Mouse (Mus musculus) monocyte, adult 5-6 weeks (primary cell): Measurements from ENCODE around the gene Tmprss13. TPM values are rescaled to one million over a fixed set of nuclear protein-coding genes. Genes with fewer than 3 reads are reported as not detected.
A peak's percentile ranks its signal among the peaks of the same experiment; 100 is the strongest.

Experiments used
- ATAC-seq: fragments of 153-309, 156-312 bp; replicated peaks from 2 replicates; pipeline ENCODE4 v1.8.0; 2017; ENCODE audit warnings: mild to moderate bottlenecking; ENCODE audit not compliant: low TSS enrichment, insufficient number of reproducible peaks, severe bottlenecking, poor library complexity, low FRiP score
- total RNA-seq: library from RNA; stranded (forward); fragments of 200-1000, 200-491, 200-594 nt; gene quantifications from 3 replicates; pipeline ENCODE4 v1.2.3, GENCODE M21; 2017

Gene Tmprss13
- total RNA-seq, 1 experiment from 2014 or later = not detected

DNA sequence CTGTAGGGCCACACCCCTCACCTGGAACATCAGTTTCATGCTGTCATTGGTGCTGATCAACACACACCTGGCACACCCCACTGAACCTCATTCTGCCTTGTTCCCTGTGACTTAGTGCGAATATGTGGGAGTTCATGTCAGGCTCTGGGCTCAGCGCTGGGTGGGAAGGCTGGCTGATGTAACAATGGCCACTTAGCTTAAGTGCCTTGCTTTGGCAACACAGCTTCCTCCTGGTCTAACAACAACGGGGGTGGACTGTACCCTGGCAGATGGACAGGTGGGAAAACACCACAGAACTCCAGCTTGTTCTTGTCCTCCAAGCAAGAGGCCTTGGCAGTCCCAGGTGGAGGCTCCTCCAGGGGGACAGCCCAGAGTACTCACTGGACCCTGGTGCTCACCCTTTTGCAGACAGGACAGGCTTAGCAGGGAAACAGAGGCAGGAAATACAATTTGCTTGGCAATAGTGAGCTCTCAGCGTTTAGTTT is 3.1 kb downstream of the Tmprss13 start:
- ATAC-seq = no peak

DNA sequence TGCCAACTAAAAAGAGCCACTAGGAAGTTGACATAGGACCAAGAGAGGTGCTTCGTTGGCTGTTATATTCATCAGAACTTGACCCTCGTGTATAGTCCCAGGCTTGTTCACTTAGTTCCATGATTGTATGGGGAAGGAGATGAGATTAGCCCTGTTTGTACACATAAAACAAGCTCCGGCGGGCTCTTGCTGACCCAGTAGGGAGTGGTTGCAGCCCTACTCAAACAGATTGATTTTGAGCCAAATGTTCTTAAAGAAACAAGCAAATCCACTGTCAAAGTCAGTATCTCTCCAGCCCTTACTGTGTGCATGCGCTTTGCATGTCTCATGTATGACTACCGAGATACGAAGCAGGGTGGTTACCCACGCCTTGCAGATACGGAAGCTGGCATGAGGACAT is 7.5 kb downstream of the Tmprss13 start:
- no peak for ATAC-seq

DNA sequence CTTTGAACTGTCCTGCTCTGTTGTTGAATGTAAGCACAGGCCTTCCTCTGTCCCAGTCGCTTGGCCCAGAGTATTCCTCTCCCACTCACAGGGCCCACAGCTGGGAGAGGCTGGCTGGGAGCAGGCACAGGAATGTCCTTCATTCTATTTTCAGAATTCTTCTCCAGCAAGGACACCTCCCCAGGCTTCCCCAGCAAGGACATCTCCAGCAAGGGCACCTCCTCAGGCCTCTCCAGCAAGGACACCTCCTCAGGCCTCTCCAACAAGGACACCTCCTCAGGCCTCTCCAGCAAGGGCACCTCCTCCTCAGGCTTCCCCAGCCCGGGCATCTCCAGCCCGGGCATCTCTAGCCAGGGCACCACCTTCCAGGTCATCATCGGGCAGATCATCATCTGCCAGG is 9.4 kb downstream of the Tmprss13 start:
- no peak for ATAC-seq

DNA sequence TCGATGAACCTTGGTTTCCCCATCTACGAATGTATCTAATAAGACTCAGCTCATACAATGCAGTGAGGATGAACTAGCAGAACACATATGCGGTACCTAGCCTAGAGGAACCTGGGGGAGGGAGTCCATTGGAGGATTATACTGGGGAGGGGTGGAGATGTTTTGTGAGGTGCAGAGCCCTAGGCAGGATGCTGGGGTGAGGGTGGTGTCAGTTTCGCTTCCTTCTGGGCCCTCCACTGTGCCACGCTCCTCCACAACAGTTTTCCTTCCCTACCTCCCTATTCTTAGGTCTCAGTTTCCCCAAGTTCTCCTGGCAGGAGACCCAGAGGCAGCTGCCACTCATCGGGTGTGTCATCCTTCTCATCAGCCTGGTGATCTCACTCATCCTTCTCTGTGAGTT is 10.7 kb downstream of the Tmprss13 start:
- peak; percentile 76 for ATAC-seq

GRCm38 (mm10) chr9:45337406-45337805 is 18.5 kb downstream of the Tmprss13 start:
- ATAC-seq = no peak

- no peak for ATAC-seq
Measured at GRCm38 (mm10) chr9:45343066-45343465, 24.2 kb downstream of the Tmprss13 start.

GRCm38 (mm10) chr9:45345516-45345915 is 26.6 kb downstream of the Tmprss13 start:
- no peak for ATAC-seq

- no peak for ATAC-seq
Measured at GRCm38 (mm10) chr9:45346276-45346675, 27.4 kb downstream of the Tmprss13 start.

DNA sequence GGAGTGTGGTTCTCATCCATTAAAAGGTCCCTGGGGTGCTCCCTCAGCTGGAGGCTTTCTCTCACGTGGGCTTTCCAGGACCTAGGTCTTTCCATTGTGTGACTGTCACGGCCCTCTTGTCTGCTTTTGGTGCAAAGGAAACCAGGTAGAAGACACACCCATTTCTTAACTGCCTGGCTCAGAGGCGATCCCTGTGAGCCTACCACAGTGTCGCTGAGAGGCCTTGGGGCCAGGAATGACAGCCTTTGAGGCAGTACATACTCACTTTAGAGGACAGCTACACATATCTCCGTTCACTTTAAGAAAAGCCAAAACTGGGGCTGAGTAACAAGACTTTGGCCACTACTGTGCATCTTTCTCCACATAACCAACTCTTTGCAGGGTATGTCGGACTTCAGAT is 29.7 kb downstream of the Tmprss13 start:
- ATAC-seq = no peak

DNA sequence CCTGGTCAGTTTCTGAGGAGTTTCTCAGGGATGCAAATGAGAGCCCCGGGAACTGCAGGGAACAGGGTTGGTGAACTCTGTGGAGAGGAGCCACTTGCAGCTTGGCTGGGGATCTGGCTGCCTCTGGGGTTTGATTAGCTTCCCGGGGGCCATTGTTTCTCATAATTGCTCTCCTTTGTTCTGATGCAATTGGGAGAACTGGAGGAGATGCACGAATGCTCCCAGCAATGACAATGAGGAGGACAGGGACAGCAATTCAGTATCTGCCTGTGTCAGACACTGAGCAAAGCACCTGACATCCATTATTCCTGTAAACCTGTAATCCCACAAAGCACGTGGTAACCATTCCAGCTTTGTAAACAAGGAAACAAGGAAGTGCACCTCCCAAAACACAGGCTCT is 30.3 kb downstream of the Tmprss13 start:
- no peak for ATAC-seq

DNA sequence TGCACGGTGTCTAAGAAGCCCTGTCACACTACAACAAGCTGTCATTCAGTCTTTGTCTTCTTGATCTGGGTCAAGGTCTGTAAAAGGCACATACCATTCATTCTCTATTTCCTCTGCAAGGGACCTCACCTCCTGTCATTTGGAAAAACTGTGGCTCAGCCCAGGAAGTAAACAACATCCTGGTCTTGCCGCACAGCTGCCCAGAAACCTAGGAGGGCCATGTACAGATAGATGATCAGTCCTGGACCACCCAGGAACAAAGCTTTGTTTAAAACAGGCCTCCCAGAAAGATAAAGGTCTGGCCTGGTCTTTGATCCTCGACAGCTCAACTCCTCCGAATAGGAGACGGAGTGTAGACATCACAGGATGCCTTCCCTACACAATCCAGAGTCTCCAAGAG is 31.0 kb downstream of the Tmprss13 start:
- no peak for ATAC-seq

DNA sequence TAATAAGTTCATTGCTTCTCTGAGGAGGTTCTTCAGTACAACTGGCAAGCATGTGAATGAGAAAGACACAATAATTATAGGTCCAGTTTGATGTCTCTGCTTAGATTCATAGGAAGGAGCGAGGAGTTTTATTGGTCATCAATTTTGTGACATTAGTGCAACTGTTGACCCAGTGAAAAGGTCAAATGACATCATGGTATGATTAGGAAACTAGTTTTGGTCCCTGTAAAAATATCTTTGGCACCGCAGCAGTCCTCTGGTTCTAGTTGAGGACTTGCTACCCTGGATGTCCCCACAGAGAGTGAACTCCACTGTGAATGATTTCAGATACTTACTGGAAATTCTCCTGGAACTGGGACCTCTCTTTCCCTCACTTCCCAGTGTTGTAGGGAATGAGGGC is 36.3 kb downstream of the Tmprss13 start:
- ATAC-seq = no peak

- ATAC-seq = no peak
Measured at GRCm38 (mm10) chr9:45358356-45358755, 39.5 kb downstream of the Tmprss13 start.

GRCm38 (mm10) chr9:45362051-45362461 is 43.2 kb downstream of the Tmprss13 start:
- no peak for ATAC-seq

GRCm38 (mm10) chr9:45363639-45364214 is 44.8 kb downstream of the Tmprss13 start:
- ATAC-seq = no peak

- ATAC-seq = no peak
Measured at GRCm38 (mm10) chr9:45367716-45368115, 48.8 kb downstream of the Tmprss13 start.

- no peak for ATAC-seq
Measured at GRCm38 (mm10) chr9:45368341-45368901, 49.5 kb downstream of the Tmprss13 start.

- ATAC-seq = no peak
Measured at GRCm38 (mm10) chr9:45370117-45370561, 51.2 kb downstream of the Tmprss13 start, which contains the start of gene Fxyd6. TSS of gene Fxyd6 (plus strand) at chr9:45370185.

DNA sequence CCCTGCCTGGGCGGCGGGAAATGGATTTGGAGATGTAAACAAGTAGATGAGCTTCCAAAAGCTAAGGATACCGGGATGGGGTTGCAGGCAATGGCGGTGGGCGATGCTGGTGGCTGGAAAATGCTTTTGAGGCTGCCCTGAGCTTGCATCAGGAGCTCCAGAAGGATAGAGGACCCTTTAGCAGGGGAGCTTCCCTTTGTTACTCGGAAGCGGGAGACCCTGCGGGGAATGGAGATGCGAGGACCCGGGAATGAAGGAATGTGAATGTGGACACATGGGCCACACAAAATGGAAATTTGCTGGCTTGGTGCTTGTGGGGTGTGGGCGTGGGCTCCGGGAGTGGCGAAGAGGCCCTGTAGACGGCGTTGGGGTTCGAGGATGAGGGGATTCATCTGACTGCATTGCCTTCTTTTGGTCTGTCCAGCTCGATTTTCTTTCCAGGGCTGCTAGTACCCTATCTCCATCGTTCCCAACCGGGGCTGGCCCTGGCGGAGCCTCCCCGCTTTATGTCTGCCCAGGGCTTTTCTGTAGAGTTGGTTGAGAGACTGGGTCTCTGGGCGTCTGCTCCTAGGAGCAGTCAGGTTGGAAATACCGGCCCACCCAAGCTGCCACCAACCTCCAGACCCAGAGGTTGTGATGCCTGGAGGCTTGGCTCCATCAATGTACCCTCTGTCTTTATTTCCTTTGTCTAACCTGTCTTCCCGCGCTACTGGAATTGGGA is 51.9 kb downstream of the Tmprss13 start:
- no peak for ATAC-seq

DNA sequence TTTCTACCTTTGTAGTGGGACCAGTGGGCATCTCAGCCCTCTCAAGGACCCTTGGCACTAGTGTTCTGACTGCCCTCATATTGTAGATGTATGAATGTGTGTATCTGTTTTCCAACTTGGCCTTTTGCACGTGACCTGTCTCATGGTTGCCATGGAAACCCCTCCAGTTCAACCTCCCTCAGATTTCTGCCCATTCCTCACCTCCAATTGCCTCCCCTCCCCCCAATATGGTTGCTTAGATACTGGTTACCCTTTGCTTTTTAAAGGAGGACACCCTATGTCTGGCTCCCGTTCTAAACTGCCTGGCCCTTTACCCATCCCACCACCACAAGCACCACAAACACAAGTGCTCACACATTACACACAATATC is 52.4 kb downstream of the Tmprss13 start:
- ATAC-seq = no peak
